Mouse (Mus musculus) kidney, postnatal 36 days (tissue): ENCODE data around the gene Samhd1.

ENCODE experiments used
- DNase-seq, 2 experiments: peaks; one replicate each; pipeline ENCODE4 v3.0.0; 2021 to 2022; ENCODE audit warnings: mixed read lengths in 2 of 2

Gene Samhd1

DNA sequence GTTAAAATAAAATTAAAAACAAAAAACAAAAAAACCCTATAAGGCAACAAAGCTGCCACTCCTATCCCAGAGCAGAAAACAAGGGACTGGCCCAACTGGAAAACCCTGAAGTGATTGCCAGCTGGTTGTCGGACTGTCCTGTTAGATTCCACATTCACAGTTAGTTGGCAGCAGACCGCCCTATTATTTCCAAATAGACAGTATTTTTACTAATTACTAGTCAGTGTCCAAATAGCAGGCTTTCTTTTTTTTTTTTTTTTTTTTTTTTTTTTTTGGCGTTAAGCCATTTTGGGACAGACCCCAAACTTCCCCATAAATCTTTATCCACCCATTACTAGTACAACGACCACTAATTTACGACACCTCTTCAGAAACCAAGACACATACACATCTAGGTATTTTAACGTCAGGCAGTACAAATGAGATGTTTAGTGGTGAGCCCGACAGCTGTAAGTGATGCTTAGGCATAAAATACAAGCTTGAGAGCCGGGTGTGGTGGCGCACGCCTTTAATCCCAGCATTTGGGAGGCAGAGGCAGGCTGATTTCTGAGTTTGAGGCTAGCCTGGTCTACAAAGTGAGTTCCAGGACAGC lies 560 bp upstream of the Samhd1 start:
- DNase-seq, result no peak

DNA sequence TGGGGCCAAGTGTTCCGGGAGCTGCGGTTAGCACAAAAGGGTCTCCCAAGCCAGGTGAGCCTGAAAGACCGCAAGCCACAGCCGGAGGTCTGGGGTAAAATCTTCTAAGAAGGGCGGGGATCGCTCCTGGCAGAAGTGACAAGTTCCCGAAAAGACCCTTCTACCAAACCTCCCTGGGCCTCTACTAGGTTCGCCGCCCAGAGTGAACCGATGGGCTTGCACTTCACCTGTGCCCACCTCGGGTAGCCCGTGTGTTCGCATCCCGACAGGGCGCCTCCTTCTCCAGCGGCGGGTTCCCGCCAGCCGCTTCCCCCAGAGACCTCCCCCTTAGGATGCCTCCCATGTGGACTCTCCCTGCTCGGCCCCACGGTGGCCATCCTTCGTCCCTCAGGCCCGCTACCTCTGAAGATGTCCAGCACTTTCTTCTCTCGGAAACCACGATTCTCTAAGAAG lies 560 bp downstream of the Samhd1 start:
- peak; percentile 18 to 47 for DNase-seq

DNA sequence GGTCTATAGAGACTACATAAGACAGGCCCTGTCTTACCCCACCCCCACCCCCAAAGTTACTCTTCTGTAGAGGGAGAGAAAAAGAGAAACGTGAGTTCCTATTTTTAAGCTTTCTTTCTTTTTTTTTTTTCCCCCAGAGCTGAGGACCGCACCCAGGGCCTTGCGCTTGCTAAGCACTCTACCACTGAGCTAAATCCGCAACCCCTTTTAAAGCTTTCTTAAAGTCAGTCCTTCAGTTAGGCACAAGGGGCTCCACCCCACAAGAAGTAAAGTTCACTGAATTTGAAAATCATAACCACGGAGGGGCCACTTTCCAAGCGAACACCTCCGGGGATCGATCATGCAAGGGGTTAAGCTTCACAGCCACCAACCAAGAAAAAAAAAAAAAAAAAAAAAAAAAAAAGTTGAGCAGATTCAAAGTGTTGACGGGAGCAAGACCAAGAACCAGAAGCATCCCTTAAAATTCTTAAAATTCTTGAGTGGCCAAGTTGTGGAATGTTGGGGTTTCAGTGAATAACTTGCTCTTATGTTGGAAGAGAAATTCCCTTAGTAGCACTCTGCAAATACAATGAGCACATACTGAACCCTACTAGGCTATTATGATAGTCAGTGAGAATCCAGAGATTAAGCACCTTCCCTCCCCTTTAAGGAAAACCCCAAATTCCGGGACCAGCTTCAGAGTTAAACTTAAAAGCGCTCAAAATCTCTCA lies 1.1 kb downstream of the Samhd1 start:
- DNase-seq, result no peak

DNA sequence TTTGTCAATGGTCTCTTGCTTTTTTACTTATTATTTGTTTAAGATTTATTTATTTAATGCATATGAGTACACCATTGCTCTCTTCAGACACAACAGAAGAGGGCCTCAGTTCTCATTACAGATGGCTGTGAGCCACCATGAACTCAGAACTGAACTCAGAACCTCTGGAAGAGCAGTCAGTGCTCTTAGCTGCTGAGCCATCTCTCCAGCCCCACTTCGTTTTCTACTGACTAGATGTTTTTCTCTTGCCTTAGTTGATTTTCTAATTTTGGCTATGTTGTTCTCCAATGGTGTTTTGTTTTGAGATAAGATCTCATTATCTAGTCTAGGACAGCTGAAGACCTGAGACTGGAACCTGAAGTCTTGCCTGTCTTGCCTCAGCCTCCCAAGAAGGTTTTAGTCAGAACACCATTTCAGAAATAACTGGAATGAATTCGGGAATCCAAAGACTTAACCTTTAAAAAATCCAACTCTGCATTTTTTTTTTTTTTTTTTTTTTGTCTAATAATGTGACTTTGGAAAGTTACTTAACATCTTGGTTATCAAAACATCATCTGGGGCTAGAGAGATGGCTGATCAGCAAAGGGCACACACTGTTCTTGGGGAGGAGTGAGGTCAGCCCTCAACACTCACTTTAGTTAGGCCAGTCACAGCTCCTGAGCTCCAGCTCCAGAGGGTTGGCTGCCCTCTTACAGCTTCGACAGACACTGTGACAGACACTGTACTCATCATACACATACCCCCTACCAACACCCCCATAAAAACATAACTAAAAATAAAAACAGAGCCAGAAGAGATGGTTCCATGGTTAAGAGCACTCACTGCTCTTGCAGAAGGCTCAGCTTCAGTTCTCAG lies 2.2 kb downstream of the Samhd1 start:
- DNase-seq, result no peak

DNA sequence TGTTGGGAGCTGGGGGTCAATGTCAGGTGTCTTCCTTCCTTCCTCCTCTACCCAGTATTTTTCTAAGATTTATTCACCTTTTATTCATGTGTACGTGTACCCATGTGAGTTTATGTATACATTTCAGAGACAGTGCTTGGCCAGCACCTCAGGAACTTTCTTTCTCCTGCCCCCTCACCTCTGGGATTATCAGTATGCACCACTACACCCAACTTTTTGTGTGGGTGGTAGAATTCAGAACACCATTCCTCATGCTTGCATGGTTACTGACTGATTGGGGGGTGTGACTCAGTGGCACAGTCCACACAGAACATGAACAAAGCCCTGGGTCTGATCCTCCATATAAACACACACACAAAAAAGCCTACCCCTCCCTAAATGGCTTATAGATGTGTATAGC lies 3.0 kb downstream of the Samhd1 start:
- DNase-seq, result no peak

DNA sequence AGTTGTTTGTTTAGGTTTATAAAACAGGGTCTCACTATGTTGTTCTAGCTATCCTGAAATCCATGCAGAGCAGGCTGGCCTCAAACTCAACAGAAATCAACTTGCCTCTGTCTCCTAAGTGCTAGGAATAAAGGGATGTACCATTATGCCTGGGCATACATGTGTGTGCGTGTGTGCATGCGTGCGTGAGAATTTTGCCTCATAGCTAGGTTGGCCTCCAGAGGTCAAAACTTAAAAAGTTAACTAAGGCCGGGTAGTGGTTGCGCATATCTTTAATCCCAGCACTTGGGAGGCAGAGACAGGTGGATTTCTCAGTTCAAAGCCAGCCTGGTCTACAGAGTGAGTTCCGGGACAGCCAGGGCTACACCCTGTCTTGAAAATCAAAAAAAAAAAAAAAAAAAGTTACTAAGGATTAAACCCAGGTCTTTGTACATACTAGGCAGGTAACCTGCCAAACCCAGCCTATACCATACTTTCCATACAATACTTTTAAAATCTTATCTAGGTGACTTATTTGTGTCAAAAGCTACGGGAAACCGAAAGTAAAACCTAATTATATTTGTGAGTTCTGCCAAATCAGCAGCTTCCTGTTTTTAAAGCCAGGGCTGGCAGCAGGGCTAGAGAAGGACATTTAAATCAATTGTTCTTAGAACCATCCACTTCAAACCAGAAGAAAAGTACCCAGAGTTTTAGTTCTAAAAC lies 4.1 kb downstream of the Samhd1 start:
- peak; percentile 37 to 53 for DNase-seq

DNA sequence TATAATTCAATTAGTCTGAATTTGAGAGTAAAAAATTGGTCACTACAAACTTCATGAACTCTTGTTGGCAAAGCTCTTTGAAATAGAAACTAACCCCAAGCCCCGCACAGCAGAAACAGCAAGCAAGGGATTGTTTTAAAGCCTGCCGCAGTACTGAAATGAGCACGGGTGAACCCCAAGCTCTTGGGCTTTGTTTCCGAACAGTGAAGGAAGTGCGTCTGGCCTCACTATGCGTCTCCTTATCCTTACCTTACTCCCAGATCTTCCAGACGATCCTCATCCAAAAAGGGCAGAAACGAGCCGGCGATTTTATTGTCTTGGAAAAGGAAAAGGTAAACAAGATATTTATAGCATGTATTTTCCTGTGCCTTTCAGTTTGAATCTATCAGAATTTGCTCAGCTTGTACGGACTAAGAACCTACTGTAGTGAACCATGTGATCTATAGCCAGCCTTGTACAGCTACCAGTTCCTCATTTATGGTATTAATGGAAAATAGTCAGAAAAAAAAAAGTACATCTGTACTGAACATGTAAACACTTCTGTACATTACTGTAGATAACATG lies 5.4 kb downstream of the Samhd1 start:
- no peak for DNase-seq

DNA sequence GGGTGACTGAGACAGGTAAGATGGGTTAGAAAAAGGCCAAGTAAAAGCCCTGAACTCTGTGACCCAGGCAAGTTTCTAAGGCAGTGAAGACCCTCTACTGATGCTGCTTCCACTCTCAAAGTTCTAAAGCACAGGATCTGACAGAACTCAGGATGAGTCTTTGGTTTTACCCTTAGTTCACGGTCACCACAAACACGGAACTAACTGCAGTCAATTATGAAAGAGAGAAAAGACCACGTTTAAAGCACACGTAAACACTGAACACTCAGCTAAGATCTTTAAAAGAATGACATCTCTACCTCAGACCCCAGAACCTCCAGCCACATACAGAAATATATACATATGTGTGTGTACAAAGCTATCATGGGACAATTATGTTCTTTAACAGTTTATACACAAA lies 6.0 kb downstream of the Samhd1 start:
- DNase-seq, result no peak

DNA sequence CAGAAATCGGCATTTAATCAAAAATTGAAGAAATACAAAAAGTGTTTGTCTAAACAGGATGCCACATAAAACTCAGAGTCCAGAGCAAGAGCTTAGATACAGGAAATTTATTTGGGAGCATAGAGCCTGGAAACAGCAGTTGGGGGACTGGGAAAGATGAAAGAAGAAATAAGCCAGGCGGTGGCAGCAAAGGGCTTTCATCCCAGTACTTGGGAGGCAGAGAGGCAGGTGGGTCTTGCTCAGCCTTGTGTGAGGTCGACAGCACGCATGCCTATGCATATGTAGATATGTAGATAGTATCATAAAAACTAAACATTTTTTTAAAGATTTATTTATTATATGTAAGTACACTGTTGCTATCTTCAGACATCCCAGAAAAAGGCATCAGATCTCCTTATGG lies 7.0 kb downstream of the Samhd1 start:
- peak in 1 of 2 experiments; percentile 52 for DNase-seq

DNA sequence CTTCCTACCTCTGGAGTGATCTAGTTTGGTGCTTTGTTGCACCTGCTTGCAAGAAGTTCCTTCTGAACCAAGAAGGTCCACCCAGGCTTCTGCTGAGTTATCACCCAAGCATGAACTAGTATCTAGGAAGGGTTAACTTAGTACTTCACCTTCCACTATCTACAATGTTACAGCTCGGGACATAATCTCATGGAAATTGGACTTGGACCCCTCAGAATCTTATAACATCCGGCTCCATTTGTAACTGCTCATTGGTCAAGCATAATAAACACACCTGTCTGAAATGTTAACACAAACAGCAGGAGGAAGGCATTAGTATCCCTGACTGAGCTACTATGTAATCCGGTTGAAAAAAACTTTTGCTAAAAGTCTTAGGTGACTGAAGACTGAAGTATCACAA lies 7.7 kb downstream of the Samhd1 start:
- DNase-seq, result no peak

DNA sequence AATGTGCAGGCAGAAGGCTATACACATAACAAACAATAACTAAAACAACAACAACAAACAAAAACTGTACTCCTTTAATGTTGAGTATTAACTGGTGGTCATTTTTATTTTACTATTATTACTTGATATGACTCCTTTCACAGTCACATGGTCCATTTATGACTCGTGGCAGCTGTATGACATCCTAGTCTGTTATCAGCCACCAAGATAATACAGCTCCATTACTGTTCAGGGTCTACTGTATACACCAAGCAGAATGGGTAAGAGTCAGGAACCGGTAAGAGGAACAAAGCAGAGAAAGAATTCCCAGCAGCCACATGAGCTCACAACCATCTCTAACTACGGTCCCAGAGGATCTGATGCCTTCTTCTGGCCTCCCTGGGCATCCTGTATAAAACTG lies 9.8 kb downstream of the Samhd1 start:
- DNase-seq, result no peak

DNA sequence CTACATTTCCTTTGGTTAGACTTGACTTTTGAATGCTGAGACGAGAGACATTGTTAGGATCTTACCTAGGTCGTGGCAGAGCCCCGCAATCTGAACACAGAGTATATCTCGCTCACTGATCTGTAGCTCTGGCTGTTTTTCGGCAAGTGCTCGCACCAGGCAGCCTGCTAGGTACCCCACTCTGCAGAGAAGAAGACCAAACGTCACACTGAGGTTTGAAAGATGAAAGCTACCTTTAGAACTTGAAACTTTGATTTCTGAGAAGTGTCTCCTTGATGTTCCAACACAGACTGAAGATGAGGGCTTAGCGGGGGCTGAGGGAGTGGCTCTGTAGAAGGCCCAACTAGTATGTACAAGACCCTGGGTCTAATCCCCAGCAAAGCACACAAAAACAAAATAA lies 13.3 kb downstream of the Samhd1 start:
- DNase-seq, result no peak

DNA sequence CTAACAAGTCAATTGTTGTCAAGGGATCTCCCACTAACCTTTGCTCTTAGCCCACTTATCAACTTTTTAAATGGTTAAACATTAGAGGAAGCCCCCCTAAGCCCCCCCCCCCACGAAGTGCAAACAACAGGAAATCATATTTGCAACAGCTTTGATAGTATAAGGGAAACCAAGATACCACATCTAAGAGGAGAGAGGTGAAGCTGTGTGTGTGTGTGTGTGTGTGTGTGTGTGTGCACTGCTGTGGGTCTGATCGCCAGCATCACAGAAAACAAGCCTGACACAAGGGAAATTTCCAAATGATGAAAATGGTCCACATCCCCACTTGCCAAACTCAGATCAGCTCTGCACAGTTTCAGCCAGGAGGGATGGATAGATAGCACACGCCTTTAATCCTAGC lies 16.0 kb downstream of the Samhd1 start:
- no peak for DNase-seq

DNA sequence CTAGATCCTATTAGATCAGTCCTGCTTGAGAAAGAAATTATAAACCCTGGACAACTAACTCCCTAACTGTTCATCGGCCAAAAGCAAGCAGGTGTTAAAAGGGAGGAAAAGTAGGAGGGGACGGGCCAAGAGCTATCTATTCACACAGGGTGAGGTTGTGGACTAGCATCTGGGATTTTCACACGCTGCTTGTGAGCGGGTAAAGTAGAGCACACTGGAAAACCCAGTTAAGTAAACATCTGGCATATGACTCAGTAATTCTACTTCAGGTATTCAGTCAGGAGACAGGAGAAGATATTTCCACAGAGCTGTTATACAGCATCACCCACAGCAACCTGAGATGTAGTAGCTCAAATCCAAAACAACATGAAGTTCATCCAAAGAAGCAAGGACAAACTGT lies 16.5 kb downstream of the Samhd1 start:
- DNase-seq, result no peak

DNA sequence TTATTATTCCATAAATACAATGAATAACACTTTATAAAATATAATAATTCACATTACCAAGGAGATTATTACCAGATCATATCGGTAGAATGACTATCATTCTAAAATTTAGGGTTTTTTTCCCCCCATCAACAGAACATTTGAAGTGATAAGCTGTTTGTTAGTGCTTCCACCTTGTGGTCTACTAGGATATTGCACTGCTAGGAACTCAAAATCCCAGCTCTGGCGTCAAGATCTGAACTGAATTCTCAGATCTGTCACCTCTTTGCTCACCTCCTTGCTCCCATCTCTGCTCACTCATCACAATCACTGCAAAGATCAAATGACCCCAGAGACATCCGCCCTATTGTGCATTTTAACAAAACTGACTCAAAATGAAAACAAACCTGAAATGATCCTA lies 18.1 kb downstream of the Samhd1 start:
- no peak for DNase-seq

DNA sequence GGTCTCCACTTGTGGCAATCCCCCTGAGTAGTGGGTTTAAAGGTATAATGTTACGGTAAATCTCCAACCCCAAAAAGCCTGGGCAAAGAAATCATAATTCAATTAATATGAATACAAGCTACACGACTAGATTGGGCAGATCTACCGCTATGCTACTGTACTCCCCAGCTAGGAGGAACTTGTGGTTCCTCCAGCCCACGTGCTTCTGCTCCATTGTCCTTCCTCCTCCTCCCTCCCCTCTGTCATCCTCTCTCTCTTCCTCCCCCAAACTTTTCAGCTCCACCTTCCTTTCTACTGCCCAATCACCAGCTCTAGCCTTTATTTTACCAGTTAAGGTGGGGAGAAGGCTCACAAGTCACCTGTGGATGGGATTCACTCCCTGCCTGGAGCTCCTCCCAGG lies 26.8 kb downstream of the Samhd1 start:
- no peak for DNase-seq

DNA sequence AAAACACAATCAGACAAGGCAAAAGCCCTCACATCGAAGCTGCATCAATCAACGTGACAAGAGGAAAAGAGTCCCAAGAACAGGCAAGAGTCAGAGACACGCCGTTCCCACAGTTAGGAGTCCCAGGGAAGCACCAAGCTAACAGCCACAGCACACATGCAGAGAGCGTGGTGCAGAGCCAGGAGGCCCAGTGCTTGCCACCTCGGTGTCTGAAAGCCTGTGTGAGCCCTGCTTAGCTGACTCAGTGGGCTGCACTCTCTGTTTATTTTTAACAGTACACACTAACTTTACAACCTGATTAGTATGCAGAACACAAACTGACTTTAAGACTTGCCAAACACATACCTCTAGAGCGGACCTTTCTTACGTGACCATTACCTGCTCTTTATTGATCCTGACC lies 30.6 kb downstream of the Samhd1 start:
- DNase-seq, result peak in 1 of 2 experiments; percentile 23

DNA sequence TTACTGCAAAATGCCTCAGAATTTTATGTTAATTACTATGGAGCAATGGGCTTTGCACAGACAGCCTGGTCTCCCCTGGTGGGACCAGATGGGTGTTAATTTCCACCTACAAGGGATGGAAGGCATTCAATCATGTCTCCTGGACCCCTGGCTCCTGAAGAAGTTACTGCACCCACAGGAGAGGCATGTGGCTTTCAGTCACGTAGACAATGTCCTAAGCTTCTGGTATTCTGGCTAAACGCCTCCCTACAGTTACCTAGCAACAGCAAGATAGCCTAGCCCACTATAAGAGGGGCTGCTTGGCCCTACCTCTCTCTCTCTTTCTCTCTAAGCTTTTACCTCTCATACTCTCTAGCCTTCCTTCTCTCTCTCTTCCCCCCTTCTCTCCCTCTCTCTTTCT lies 32.8 kb downstream of the Samhd1 start:
- DNase-seq, result no peak

DNA sequence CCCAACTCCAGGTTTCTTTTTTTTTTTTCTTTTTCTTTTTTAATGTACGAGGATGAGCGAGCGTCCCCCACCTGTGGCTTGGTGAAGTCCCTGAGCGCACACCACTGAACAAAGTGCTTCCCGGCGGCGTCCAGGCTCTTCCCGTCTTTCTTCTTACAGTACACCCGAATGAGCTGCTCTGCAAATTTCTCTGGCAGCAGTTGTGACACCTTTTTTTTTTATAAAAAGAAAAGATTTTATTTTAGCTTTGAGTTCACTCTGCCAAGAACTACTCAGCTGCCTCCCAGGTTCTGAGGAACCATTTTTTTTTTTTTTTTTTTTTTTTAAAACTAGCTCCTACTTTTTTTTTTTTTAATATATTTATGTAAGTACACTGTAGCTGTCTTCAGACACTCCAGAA lies 33.4 kb downstream of the Samhd1 start:
- DNase-seq, result no peak

DNA sequence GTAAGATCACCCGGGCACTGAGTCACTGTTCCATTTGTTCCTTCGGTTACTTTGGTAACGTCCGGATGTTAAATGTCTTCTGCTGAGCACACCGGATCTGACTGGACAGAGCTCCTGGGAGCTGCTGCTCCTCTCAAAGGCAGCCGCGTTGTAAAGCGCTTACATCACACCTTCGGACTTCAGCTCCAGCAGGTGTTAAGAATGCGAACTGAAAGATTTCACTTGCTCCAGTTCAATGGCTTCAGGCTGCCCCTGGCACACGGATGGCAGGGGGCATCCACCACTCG lies 34.8 kb downstream of the Samhd1 start:
- DNase-seq, result no peak

DNA sequence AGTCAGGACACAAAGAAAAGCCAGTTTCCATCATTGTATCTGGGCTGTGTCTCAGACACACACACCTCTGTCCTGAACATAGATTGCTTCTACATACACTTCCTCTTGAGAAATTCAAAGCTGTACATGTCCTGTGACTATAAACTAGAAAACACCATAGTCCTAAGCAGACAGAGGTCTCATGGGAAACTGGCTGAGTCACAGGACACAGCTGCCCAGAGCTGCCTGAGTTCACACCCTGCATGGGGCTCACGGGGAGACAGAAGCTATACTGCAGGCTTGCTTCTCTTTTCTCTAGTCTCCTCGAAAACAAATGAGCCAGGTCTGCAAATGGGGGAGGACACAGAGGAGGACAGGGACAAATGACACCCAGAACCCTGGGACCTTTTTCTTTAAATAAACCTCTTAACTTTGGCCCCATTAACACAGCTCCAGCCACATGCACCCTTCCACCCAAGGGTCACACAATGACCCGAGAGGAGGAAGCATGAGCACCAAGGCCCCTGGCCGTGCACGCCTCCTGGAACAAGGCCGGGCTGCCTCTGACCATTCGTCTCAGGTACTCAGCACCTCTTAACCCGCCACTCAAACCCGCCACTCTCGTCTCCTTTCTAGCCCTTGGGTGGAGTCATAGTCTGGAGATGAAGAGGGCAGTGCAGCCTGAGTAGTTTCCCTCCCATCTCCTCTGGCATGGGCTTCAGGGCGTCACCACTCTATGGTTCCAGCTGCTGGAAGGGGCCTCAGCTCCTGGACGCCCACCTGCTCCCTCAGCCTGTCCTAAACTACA lies 35.3 kb downstream of the Samhd1 start:
- DNase-seq, result peak in 1 of 2 experiments; percentile 50

DNA sequence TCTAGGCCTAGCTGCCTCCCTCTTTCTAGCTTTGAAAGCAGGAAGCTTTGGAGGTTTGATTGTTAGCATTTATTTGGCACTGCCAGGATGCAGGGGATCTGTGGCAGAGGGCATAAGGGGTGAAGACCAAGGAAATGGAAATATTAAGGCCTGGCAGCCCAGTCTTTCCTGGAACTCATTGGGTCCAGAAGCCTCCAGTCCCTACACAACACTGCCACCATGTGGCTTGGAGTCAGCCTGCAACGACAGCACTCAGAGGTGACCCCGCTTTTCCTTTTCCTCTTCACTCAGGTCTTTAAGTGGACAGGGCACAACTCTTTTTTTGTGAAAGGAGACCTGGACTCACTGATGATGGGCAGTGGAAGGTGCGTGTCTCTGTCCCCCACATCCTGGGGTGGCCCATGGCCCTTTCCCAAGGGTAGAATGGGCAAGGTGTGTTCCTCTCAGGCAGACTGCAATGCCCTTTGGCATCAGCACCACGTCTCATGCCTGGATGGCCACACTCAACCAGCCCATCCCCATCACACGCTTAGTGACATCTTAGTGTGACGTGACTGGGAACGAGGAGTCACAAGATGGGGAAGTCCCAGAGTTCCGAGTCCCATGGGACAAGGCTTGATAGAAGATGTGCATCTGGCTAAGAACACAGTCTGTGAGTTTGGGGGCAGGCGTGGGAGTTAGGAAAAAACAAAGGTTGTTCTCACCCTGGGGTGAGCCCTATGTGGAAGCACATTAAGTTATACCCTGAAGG lies 39.9 kb downstream of the Samhd1 start:
- DNase-seq, result peak; percentile 60 to 89
